Mouse (Mus musculus) hematopoietic stem cell, adult 5-6 weeks (primary cell): ENCODE data around the gene Dmwd. TPM values are rescaled to one million over a fixed set of nuclear protein-coding genes. Genes with fewer than 3 reads are reported as not detected.
A peak's percentile ranks its signal among the peaks of the same experiment; 100 is the strongest.

Source experiments
- ATAC-seq, 2 experiments: fragments of 125-278 bp in 1 of 2; replicated peaks in 1 of 2; 2 replicates each; pipeline ENCODE4 v1.8.0; 2016 to 2017; ENCODE audit warnings: inconsistent platforms in 2 of 2, mild to moderate bottlenecking in 2 of 2, moderate number of reproducible peaks in 2 of 2, low read depth in 1 of 2, moderate TSS enrichment in 1 of 2; ENCODE audit not compliant: low FRiP score in 2 of 2, poor library complexity in 2 of 2, severe bottlenecking in 2 of 2, insufficient read depth in 1 of 2, low TSS enrichment in 1 of 2
- total RNA-seq: library from RNA; stranded (forward); fragments of 172-1452, 232-1000 nt; gene quantifications from 2 replicates; pipeline ENCODE4 v1.2.3, GENCODE M21; 2017

Gene Dmwd
- total RNA-seq, 1 experiment from 2014 or later = 13.5 TPM

- ATAC-seq = peak; percentile 38 to 52
Measured at GRCm38 (mm10) chr7:19086042-19086441, 10.0 kb downstream of the Dmwd start.

- ATAC-seq = no peak
Measured at GRCm38 (mm10) chr7:19086760-19087159, 10.7 kb downstream of the Dmwd start.

GRCm38 (mm10) chr7:19088813-19089212, 12.8 kb downstream of the Dmwd start:
- peak; percentile 26 to 42; a peak in 2 of 4 replicates for ATAC-seq

- no peak for ATAC-seq
Measured at GRCm38 (mm10) chr7:19091913-19092312, 15.9 kb downstream of the Dmwd start.

GRCm38 (mm10) chr7:19092381-19093173, 16.6 kb downstream of the Dmwd start:
- peak; percentile 2 to 18; a peak in 1 of 4 replicates for ATAC-seq

GRCm38 (mm10) chr7:19093174-19093521, 17.1 kb downstream of the Dmwd start:
- peak; percentile 49 to 71 for ATAC-seq

- ATAC-seq = peak; percentile 74 to 75
Measured at GRCm38 (mm10) chr7:19093537-19094385, 17.7 kb downstream of the Dmwd start.

GRCm38 (mm10) chr7:19094471-19094825, 18.4 kb downstream of the Dmwd start, which contains the start of gene Six5:
TSS of gene Six5 (plus strand) at chr7:19094594.
- no peak for ATAC-seq

- ATAC-seq = no peak
Measured at GRCm38 (mm10) chr7:19094826-19095750, 19.1 kb downstream of the Dmwd start.

GRCm38 (mm10) chr7:19095751-19096110, 19.7 kb downstream of the Dmwd start:
- ATAC-seq = peak; percentile 17 to 33; a peak in 2 of 4 replicates

GRCm38 (mm10) chr7:19096421-19096976, 20.5 kb downstream of the Dmwd start:
- no peak for ATAC-seq

- no peak for ATAC-seq
Measured at GRCm38 (mm10) chr7:19097217-19097616, 21.2 kb downstream of the Dmwd start.

GRCm38 (mm10) chr7:19097863-19098262, 21.8 kb downstream of the Dmwd start:
- no peak for ATAC-seq

GRCm38 (mm10) chr7:19098811-19099210, 22.8 kb downstream of the Dmwd start:
- ATAC-seq = no peak

- ATAC-seq = no peak
Measured at GRCm38 (mm10) chr7:19100290-19100689, 24.3 kb downstream of the Dmwd start.

GRCm38 (mm10) chr7:19103741-19104140, 27.7 kb downstream of the Dmwd start:
- ATAC-seq = no peak

- ATAC-seq = no peak
Measured at GRCm38 (mm10) chr7:19104486-19104885, 28.5 kb downstream of the Dmwd start.
